Mouse (Mus musculus): Measurements from ENCODE around the gene Nme2. TPM values are rescaled to one million over a fixed set of nuclear protein-coding genes. Genes with fewer than 3 reads are reported as not detected.

Nme2 gene
- polyA plus RNA-seq, 1 experiment from 2014 or later, result 272 TPM

DNA sequence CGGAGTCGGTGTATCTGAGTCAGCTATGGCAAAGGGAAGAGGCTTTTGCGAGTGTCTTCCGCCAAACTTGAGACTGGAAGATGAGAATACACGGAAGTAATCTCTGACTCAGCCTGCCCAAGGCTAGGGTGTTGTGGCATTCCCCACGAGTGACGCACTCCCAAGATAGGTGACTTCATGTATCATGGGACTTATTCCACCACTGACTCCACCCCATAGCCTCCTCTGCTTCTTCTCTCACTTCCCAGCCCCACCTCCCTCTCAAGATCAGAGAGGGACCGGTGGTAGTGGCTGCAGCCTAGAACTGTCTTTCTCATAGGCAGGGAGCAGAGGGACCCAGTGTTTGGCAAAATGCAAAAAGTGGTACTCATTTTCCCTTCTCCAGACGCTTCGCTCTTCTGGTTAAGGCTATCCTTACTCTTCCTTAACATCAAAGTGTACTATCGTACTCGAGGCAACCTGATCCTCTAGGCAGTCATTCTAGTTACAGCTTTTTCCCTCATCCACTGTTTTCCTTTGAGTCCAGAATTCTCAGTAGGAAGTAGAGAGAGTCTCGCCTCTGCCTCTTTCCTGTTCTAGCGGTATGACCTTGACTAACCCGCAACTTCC, 39.2 kb upstream of the Nme2 start:
- Histone ChIP-seq H3K4me1 (ENCODE audit: insufficient read depth) (peaks cover 2% of the 10 kb centered on the region; the same call in 1 of the 2 replicates), H3K27me3 (ENCODE audit: insufficient read depth, low read length) (no peaks in the 10 kb centered on the region), H3K27ac (ENCODE audit: low read depth) (peak overlapping the region; percentile 97), H3K36me3 (ENCODE audit: insufficient read depth) (0 out of 2 replicates have a peak, but pooled peaks cover 3% of the 10 kb centered on the region), H3K9ac (peak overlapping the region; percentile 69), H3K9me3 (ENCODE audit: low read depth, low read length) (no peaks in the 10 kb centered on the region), H3K4me3 (ENCODE audit: low read depth, low read length) (peak overlapping the region; percentile 96), H3K4me2 (peak overlapping the region; percentile 82)
- ATAC-seq (ENCODE audit: insufficient read depth) (peak; percentile 72), DNase-seq (peak; percentile 75)
- 4% methylated on average over 15 of the region's 15 CpGs for WGBS
- TF ChIP-seq CTCF (IDR thresholded peaks at IDR 0.05; ENCODE audit: low read depth), result no peak

DNA sequence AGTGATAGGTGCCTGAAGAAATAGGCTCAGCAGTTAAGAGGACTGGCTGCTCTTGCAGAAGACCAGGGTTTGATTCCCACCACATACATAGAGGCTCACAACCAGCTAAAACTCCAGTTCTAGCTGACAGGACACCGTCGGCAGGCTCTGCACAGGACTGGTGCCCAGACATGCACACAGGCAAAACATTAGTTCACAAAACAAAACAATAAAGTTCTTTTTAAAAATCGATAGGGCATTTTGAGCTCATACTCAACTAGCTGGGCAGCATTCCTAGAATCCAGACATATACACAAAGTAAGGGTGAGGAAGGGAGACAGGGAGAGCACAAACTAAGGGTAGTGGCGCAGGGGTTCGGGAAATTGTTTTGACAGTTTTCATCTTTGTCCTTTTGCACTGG, 38.5 kb upstream of the Nme2 start:
- Histone ChIP-seq H3K27ac (ENCODE audit: low read depth) (peak overlapping the region; percentile 97), H3K4me2 (peak overlapping the region; percentile 82), H3K9me3 (ENCODE audit: low read depth, low read length) (no peaks in the 10 kb centered on the region), H3K4me3 (ENCODE audit: low read depth, low read length) (peak overlapping the region; percentile 96), H3K27me3 (ENCODE audit: insufficient read depth, low read length) (no peaks in the 10 kb centered on the region), H3K4me1 (ENCODE audit: insufficient read depth) (peaks cover 2% of the 10 kb centered on the region; the same call in 1 of the 2 replicates), H3K9ac (peak overlapping the region; percentile 69; the same call in 1 of the 2 replicates), H3K36me3 (ENCODE audit: insufficient read depth) (0 out of 2 replicates have a peak, but pooled peaks cover 3% of the 10 kb centered on the region)
- no peak for ATAC-seq (ENCODE audit: insufficient read depth)
- no peak for TF ChIP-seq CTCF (IDR thresholded peaks at IDR 0.05; ENCODE audit: low read depth)
- no peak for DNase-seq
- 40% methylated on average over 5 of the region's 5 CpGs for WGBS

DNA sequence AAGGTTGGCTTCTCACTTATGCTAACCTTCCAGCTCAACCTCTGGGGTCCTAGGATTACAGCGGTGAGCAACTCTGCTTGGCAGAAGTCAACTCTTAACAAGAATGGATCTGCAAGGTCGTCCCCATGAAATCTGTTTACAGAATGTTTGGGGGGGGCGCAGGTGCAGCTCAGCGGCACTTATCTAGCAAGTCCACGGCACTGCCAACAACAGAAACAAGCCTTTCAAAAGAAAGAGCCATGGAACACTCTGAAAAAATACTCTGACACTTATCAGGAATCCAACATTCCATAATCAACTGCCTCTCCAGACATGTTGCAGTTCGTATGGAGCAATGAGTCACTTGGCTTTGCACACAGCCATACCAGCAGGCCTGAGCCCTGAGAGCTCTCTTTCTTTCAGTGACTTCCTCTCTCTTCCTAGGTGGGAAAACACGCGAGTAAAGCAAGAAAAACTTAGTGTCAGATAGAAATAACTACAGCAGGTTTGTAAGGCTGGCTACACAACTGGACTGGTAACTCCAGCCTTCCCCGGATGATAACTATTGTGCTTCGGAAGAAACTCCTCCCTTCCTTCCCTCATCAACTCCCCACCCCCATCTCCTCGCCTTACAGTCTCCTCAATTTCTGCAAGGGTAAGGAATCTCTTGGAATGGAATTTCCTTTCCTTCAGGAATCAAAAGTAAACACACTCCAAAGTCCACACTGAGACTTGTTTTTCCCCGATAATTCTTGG, 32.4 kb upstream of the Nme2 start:
- H3K9me3 ChIP-seq (ENCODE audit: low read depth, low read length), result no peaks in the 10 kb centered on the region
- no peak for TF ChIP-seq CTCF (IDR thresholded peaks at IDR 0.05; ENCODE audit: low read depth)
- H3K27me3 ChIP-seq (ENCODE audit: insufficient read depth, low read length), result no peaks in the 10 kb centered on the region
- DNase-seq, result peak; percentile 52
- H3K9ac ChIP-seq, result 0 out of 2 replicates have a peak overlapping the region, but pooled peaks have one; percentile 20
- 36% methylated on average over 12 of the region's 12 CpGs for WGBS
- H3K27ac ChIP-seq (ENCODE audit: low read depth), result peak overlapping the region; percentile 48
- peak; percentile 49; the same call in 1 of the 2 replicates for ATAC-seq (ENCODE audit: insufficient read depth)
- H3K4me2 ChIP-seq, result no peak overlapping the region
- H3K4me3 ChIP-seq (ENCODE audit: low read depth, low read length), result no peak overlapping the region
- H3K4me1 ChIP-seq (ENCODE audit: insufficient read depth), result no peaks in the 10 kb centered on the region; the same call in none of the 2 replicates
- no peaks in the 10 kb centered on the region for H3K36me3 ChIP-seq (ENCODE audit: insufficient read depth)

DNA sequence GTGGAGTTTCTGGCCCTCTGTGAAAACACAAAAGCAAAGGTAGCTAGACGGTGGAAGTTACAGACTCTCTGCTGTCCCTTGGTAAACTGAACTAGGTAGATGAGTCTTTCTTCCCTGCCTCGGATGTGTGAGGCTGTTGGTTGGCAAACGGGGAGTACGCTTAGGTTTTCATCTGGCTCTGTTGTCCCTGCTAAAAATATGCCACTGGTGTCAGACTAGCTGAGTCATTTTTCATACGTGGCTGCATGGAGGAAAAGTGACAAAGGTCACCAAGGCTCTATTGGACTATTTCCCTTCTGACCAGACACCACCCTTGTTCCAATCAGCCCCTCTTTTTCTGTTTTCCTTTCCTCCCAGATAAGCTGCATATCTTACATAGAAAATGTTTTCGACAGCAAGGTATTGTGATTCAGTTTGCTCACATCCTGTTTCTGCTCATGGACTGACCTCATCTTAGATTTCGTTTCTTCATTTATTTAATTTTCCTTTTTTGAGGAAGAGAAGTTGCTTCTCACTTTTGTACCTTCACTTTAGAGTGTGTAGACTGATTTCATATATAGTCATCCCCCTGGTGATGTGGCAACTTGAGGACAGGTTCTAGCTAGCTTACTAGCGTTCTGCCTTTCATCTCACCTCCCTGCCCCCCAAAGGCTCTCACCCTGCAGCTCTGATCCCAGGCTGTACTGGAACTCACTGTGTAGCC, 31.7 kb upstream of the Nme2 start:
- Histone ChIP-seq H3K9ac (no peak overlapping the region), H3K9me3 (ENCODE audit: low read depth, low read length) (no peaks in the 10 kb centered on the region), H3K27ac (ENCODE audit: low read depth) (peak overlapping the region; percentile 48), H3K4me2 (no peak overlapping the region), H3K4me1 (ENCODE audit: insufficient read depth) (no peaks in the 10 kb centered on the region; the same call in none of the 2 replicates), H3K27me3 (ENCODE audit: insufficient read depth, low read length) (no peaks in the 10 kb centered on the region), H3K36me3 (ENCODE audit: insufficient read depth) (no peaks in the 10 kb centered on the region), H3K4me3 (ENCODE audit: low read depth, low read length) (no peak overlapping the region)
- TF ChIP-seq CTCF (IDR thresholded peaks at IDR 0.05; ENCODE audit: low read depth), result no peak
- DNase-seq (no peak), ATAC-seq (ENCODE audit: insufficient read depth) (no peak)
- WGBS, result 53% methylated on average over 8 of the region's 8 CpGs

DNA sequence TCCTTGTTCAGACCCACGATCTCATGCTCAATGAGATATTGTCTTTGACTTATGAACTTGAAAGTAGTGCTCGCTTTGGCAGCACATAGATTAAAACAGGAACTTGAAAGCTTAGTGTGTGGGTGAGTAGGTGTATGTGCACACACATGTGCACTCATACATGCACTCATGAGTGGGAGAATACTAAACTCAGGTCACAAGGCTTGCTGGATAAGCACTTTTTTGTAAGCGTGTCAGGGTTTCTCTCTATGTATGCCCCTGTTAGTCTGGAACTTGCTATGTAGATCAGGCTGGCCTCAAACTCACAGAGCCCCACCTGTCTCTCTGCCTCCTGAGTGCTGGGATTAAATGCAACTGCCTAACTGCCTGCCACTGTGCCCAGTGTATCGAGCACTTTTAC, 31.0 kb upstream of the Nme2 start:
- TF ChIP-seq CTCF (IDR thresholded peaks at IDR 0.05; ENCODE audit: low read depth), result no peak
- 84% methylated on average over 4 of the region's 4 CpGs for WGBS
- Histone ChIP-seq H3K9me3 (ENCODE audit: low read depth, low read length) (no peaks in the 10 kb centered on the region), H3K4me2 (no peak overlapping the region), H3K27me3 (ENCODE audit: insufficient read depth, low read length) (no peaks in the 10 kb centered on the region), H3K9ac (no peak overlapping the region), H3K4me1 (ENCODE audit: insufficient read depth) (no peaks in the 10 kb centered on the region; the same call in none of the 2 replicates), H3K27ac (ENCODE audit: low read depth) (peak overlapping the region; percentile 48; the same call in 1 of the 2 replicates), H3K4me3 (ENCODE audit: low read depth, low read length) (no peak overlapping the region), H3K36me3 (ENCODE audit: insufficient read depth) (no peaks in the 10 kb centered on the region)
- DNase-seq (no peak), ATAC-seq (ENCODE audit: insufficient read depth) (no peak)

GRCm38 (mm10) chr11:93986298-93986697, 30.2 kb upstream of the Nme2 start:
- DNase-seq (no peak), ATAC-seq (ENCODE audit: insufficient read depth) (no peak)
- no peak overlapping the region for H3K9ac ChIP-seq
- no peaks in the 10 kb centered on the region for H3K9me3 ChIP-seq (ENCODE audit: low read depth, low read length)
- H3K4me3 ChIP-seq (ENCODE audit: low read depth, low read length), result no peak overlapping the region
- no peak for TF ChIP-seq CTCF (IDR thresholded peaks at IDR 0.05; ENCODE audit: low read depth)
- H3K4me1 ChIP-seq (ENCODE audit: insufficient read depth), result no peaks in the 10 kb centered on the region; the same call in none of the 2 replicates
- H3K27me3 ChIP-seq (ENCODE audit: insufficient read depth, low read length), result no peaks in the 10 kb centered on the region
- no peak overlapping the region for H3K27ac ChIP-seq (ENCODE audit: low read depth)
- H3K36me3 ChIP-seq (ENCODE audit: insufficient read depth), result no peaks in the 10 kb centered on the region
- H3K4me2 ChIP-seq, result no peak overlapping the region

GRCm38 (mm10) chr11:93985265-93985664, 29.2 kb upstream of the Nme2 start:
- no peak for TF ChIP-seq CTCF (IDR thresholded peaks at IDR 0.05; ENCODE audit: low read depth)
- H3K4me3 ChIP-seq (ENCODE audit: low read depth, low read length), result no peak overlapping the region
- no peak overlapping the region for H3K27ac ChIP-seq (ENCODE audit: low read depth)
- WGBS, result 77% methylated on average over 5 of the region's 5 CpGs
- ATAC-seq (ENCODE audit: insufficient read depth), result no peak
- H3K9me3 ChIP-seq (ENCODE audit: low read depth, low read length), result no peaks in the 10 kb centered on the region
- no peak for DNase-seq
- no peaks in the 10 kb centered on the region for H3K27me3 ChIP-seq (ENCODE audit: insufficient read depth, low read length)
- no peaks in the 10 kb centered on the region; the same call in none of the 2 replicates for H3K4me1 ChIP-seq (ENCODE audit: insufficient read depth)
- H3K9ac ChIP-seq, result no peak overlapping the region
- H3K4me2 ChIP-seq, result no peak overlapping the region
- no peaks in the 10 kb centered on the region for H3K36me3 ChIP-seq (ENCODE audit: insufficient read depth)

Data from lung, embryonic 14.5 days (tissue).